Mouse (Mus musculus): ENCODE data around the gene Rsl24d1. TPM values are rescaled to one million over a fixed set of nuclear protein-coding genes. Genes with fewer than 3 reads are reported as not detected.
"Not testable (repeated sequence)": the region's sequence is repeated elsewhere in the genome, so short reads cannot be mapped to it uniquely, and the experiment has no call there.

Gene Rsl24d1
- polyA plus RNA-seq, 1 experiment from 2014 or later = 103 TPM

GRCm38 (mm10) chr9:73105141-73105540, 8.1 kb upstream of the Rsl24d1 start:
- Histone ChIP-seq H3K36me3 (ENCODE audit: insufficient read depth, low read length) (no peaks in the 10 kb centered on the region), H3K4me2 (ENCODE audit: low read length) (no peak overlapping the region), H3K9ac (ENCODE audit: low read depth, low read length) (no peak overlapping the region), H3K9me3 (replicated peaks; ENCODE audit: low read length) (no peaks in the 10 kb centered on the region), H3K4me3 (replicated peaks; ENCODE audit: low read depth, low read length) (no peak overlapping the region), H3K27ac (no peak overlapping the region), H3K4me1 (replicated peaks; ENCODE audit: insufficient read depth, low read length) (no peaks in the 10 kb centered on the region), H3K27me3 (ENCODE audit: insufficient read depth, low read length) (no peaks in the 10 kb centered on the region)
- no peak for ATAC-seq (replicated peaks; ENCODE audit: low FRiP score, low read depth)
- DNase-seq (ENCODE audit: low spot score) = no peak
- no peak for TF ChIP-seq CTCF (IDR thresholded peaks at IDR 0.05; ENCODE audit: low read depth)
- 79% methylated on average over 1 of the region's 1 CpGs for WGBS

DNA sequence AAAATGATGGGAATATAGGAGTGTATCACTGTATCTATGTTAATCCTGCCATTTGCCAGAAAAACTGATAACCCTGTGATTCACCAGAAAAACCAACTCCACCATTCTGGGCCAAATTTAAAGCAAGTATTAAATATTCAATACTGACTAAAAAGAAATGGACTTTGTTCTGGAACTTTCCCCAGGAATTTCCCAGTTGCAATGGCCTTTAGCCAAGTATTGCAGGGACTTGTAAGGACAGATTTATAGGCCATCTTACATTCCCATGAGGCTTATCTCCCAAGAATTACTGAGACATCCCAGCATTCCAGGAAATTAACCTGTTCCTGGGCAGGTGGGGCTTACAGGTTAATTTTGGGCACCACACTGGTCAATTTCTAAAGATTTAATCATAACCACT, 7.5 kb upstream of the Rsl24d1 start:
- H3K27me3 ChIP-seq (ENCODE audit: insufficient read depth, low read length) = no peaks in the 10 kb centered on the region

GRCm38 (mm10) chr9:73116704-73117103, 3.5 kb downstream of the Rsl24d1 start:
- H3K27ac ChIP-seq; H3K9ac ChIP-seq (ENCODE audit: low read depth, low read length); H3K4me3 ChIP-seq (replicated peaks; ENCODE audit: low read depth, low read length); H3K9me3 ChIP-seq (replicated peaks; ENCODE audit: low read length); H3K4me2 ChIP-seq (ENCODE audit: low read length); ATAC-seq (replicated peaks; ENCODE audit: low FRiP score, low read depth); H3K27me3 ChIP-seq (ENCODE audit: insufficient read depth, low read length); DNase-seq (ENCODE audit: low spot score); H3K4me1 ChIP-seq (replicated peaks; ENCODE audit: insufficient read depth, low read length): not testable (repeated sequence)
- H3K36me3 ChIP-seq (ENCODE audit: insufficient read depth, low read length) = peaks cover 34% of the 10 kb centered on the region
- WGBS = 90% methylated on average over 5 of the region's 6 CpGs

More for the DNA sequence above, 7.5 kb upstream of the Rsl24d1 start:
- H3K4me2 ChIP-seq (ENCODE audit: low read length) = no peak overlapping the region
- no peaks in the 10 kb centered on the region for H3K36me3 ChIP-seq (ENCODE audit: insufficient read depth, low read length)
- no peak overlapping the region for H3K27ac ChIP-seq
- DNase-seq (ENCODE audit: low spot score) = peak; percentile 60
- no peak for ATAC-seq (replicated peaks; ENCODE audit: low FRiP score, low read depth)
- H3K9me3 ChIP-seq (replicated peaks; ENCODE audit: low read length) = no peaks in the 10 kb centered on the region
- no peaks in the 10 kb centered on the region for H3K4me1 ChIP-seq (replicated peaks; ENCODE audit: insufficient read depth, low read length)
- no peak for TF ChIP-seq CTCF (IDR thresholded peaks at IDR 0.05; ENCODE audit: low read depth)
- no peak overlapping the region for H3K4me3 ChIP-seq (replicated peaks; ENCODE audit: low read depth, low read length)
- no peak overlapping the region for H3K9ac ChIP-seq (ENCODE audit: low read depth, low read length)

- no peak overlapping the region for H3K4me3 ChIP-seq (replicated peaks; ENCODE audit: low read depth, low read length)
- H3K9ac ChIP-seq (ENCODE audit: low read depth, low read length) = no peak overlapping the region
- ATAC-seq (replicated peaks; ENCODE audit: low FRiP score, low read depth) = no peak
- peak; percentile 41; the same call in 1 of the 2 replicates for TF ChIP-seq CTCF (IDR thresholded peaks at IDR 0.05; ENCODE audit: low read depth)
- WGBS = 87% methylated on average over 4 of the region's 4 CpGs
- H3K27ac ChIP-seq = no peak overlapping the region
- 0 out of 2 replicates have a peak, but pooled peaks cover 4% of the 10 kb centered on the region for H3K4me1 ChIP-seq (replicated peaks; ENCODE audit: insufficient read depth, low read length)
- peaks cover 39% of the 10 kb centered on the region for H3K36me3 ChIP-seq (ENCODE audit: insufficient read depth, low read length)
- H3K9me3 ChIP-seq (replicated peaks; ENCODE audit: low read length) = no peaks in the 10 kb centered on the region
- no peaks in the 10 kb centered on the region for H3K27me3 ChIP-seq (ENCODE audit: insufficient read depth, low read length)
- H3K4me2 ChIP-seq (ENCODE audit: low read length) = no peak overlapping the region
- DNase-seq (ENCODE audit: low spot score) = peak; percentile 16
Observed at GRCm38 (mm10) chr9:73118012-73118411, 4.8 kb downstream of the Rsl24d1 start.

- Histone ChIP-seq H3K4me3 (replicated peaks; ENCODE audit: low read depth, low read length) (no peak overlapping the region), H3K27me3 (ENCODE audit: insufficient read depth, low read length) (no peaks in the 10 kb centered on the region), H3K9me3 (replicated peaks; ENCODE audit: low read length) (no peaks in the 10 kb centered on the region), H3K4me1 (replicated peaks; ENCODE audit: insufficient read depth, low read length) (no peaks in the 10 kb centered on the region), H3K36me3 (ENCODE audit: insufficient read depth, low read length) (peaks cover 52% of the 10 kb centered on the region), H3K4me2 (ENCODE audit: low read length) (no peak overlapping the region), H3K9ac (ENCODE audit: low read depth, low read length) (no peak overlapping the region), H3K27ac (no peak overlapping the region)
- ATAC-seq (replicated peaks; ENCODE audit: low FRiP score, low read depth) (no peak), DNase-seq (ENCODE audit: low spot score) (peak; percentile 49)
- TF ChIP-seq CTCF (IDR thresholded peaks at IDR 0.05; ENCODE audit: low read depth) = peak; percentile 64
- 73% methylated on average over 8 of the region's 8 CpGs for WGBS
Observed at GRCm38 (mm10) chr9:73121735-73122134, 8.5 kb downstream of the Rsl24d1 start.

DNA sequence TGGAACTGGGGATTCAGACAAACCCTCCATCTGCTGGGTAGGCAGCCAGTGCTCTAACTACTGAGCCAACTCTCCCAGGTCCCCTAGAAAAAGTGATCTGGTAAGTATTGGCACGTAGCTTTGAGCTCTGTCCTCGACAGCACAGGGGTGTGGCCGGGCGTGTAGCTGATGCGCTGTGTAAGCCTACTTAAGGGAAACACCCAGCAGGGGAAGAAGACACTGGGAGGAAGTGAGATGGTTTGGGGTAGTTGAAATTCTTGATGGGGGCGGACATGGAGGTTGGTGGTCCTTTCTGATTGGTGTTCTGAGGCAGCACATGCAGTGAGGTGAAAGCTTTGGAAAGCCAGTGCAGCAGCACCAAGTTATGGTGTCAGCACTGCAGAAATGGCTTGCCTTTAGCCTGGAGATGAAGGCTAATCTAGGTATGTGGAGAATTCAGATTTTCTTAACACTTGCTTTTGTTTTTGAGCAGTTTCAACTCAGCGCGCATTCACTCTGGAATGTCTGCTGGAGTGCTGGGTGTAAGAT, 11.9 kb downstream of the Rsl24d1 start:
- Histone ChIP-seq H3K27me3 (ENCODE audit: insufficient read depth, low read length) (no peaks in the 10 kb centered on the region), H3K9ac (ENCODE audit: low read depth, low read length) (no peak overlapping the region), H3K9me3 (replicated peaks; ENCODE audit: low read length) (no peaks in the 10 kb centered on the region), H3K4me2 (ENCODE audit: low read length) (no peak overlapping the region), H3K4me3 (replicated peaks; ENCODE audit: low read depth, low read length) (no peak overlapping the region), H3K36me3 (ENCODE audit: insufficient read depth, low read length) (peaks cover 47% of the 10 kb centered on the region), H3K4me1 (replicated peaks; ENCODE audit: insufficient read depth, low read length) (no peaks in the 10 kb centered on the region), H3K27ac (no peak overlapping the region)
- no peak for TF ChIP-seq CTCF (IDR thresholded peaks at IDR 0.05; ENCODE audit: low read depth)
- ATAC-seq (replicated peaks; ENCODE audit: low FRiP score, low read depth) (no peak), DNase-seq (ENCODE audit: low spot score) (no peak)
- 92% methylated on average over 8 of the region's 8 CpGs for WGBS

- H3K9ac ChIP-seq (ENCODE audit: low read depth, low read length) = no peak overlapping the region
- WGBS = 84% methylated on average over 2 of the region's 2 CpGs
- no peak overlapping the region for H3K4me3 ChIP-seq (replicated peaks; ENCODE audit: low read depth, low read length)
- no peaks in the 10 kb centered on the region for H3K4me1 ChIP-seq (replicated peaks; ENCODE audit: insufficient read depth, low read length)
- TF ChIP-seq CTCF (IDR thresholded peaks at IDR 0.05; ENCODE audit: low read depth) = no peak
- H3K27me3 ChIP-seq (ENCODE audit: insufficient read depth, low read length) = no peaks in the 10 kb centered on the region
- DNase-seq (ENCODE audit: low spot score) = no peak
- ATAC-seq (replicated peaks; ENCODE audit: low FRiP score, low read depth) = no peak
- peaks cover 31% of the 10 kb centered on the region for H3K36me3 ChIP-seq (ENCODE audit: insufficient read depth, low read length)
- no peak overlapping the region for H3K4me2 ChIP-seq (ENCODE audit: low read length)
- no peak overlapping the region for H3K27ac ChIP-seq
- H3K9me3 ChIP-seq (replicated peaks; ENCODE audit: low read length) = no peaks in the 10 kb centered on the region
Observed at GRCm38 (mm10) chr9:73127457-73127856, 14.2 kb downstream of the Rsl24d1 start.
